Mouse (Mus musculus): Measurements from ENCODE around the gene Card14. TPM values are rescaled to one million over a fixed set of nuclear protein-coding genes. Genes with fewer than 3 reads are reported as not detected.

Gene Card14
- total and polyA plus RNA-seq, 3 experiments, result 0.16 to 1.1 TPM; not detected in 1

DNA sequence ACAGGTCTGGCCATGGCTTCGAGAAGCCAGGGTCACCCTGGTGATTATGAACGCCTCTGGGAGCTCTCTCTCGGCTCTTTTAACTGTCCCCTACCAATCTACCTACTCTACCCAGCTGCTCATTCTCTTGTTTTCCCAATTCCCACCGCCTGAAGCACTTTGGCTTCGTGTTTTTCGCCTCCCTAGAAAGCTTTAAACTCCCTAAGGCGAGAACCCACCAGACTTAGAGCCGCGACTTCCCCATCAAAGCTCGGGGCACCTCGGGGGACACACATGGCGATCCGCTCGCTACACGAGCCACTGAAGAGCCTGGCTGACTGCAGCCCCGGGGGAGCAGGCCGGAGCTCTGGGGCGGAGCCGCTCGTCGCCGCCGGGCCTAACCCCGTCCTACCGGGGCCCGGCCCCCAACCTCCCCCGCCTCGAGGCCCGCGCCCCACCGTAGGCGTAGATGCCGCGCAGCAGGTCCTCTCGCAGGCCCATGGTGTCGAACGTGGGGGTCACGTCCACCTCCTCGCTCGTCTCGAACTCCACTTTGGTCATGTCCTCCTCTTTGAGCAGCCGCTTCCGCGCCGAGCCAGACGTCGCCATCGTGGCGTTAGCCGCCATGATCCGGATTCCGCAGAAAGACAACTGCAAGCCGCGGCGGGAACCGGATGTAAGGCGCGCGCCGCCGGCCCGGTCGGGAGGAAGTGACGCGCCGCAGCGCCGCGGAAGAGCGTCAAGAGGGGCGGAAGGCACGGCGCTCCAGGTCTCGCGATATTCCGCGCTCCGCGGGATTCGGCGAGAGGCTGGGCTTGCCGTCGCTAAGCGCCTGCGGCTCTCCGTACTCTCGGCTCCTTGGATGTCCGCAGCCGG lies 8.0 kb upstream of the Card14 start, which contains the start of gene Eif4a3 (continued):
- TF ChIP-seq EP300 (IDR thresholded peaks at IDR 0.05; ENCODE audit: low read length) (no peak), CHD1 (IDR thresholded peaks at IDR 0.05; ENCODE audit: low read depth, low read length) (no peak), ZKSCAN1 (IDR thresholded peaks at IDR 0.05; ENCODE audit: borderline replicate concordance, low read depth, low read length) (no peak), ZMIZ1 (IDR thresholded peaks at IDR 0.05; ENCODE audit: low read depth, low read length) (peak; percentile 84), CTCF (conservative IDR thresholded peaks at IDR 0.05 in 1 of 2, IDR thresholded peaks at IDR 0.05 in 1 of 2; ENCODE audit: low read depth in 2 of 2, low read length in 2 of 2) (no peak), NRF1 (IDR thresholded peaks at IDR 0.05; ENCODE audit: low read depth, low read length) (peak; percentile 66), POLR2AphosphoS2 (IDR thresholded peaks at IDR 0.05; ENCODE audit: low read depth, low read length) (peak; percentile 89; the same call in 1 of the 2 replicates), ETS1 (conservative IDR thresholded peaks at IDR 0.05; ENCODE audit: low read depth, low read length) (no peak), UBTF (IDR thresholded peaks at IDR 0.05; ENCODE audit: low read depth, low read length) (no peak; the same call in 1 of the 2 replicates), MEF2A (IDR thresholded peaks at IDR 0.05; ENCODE audit: borderline replicate concordance, low read depth, low read length) (peak; percentile 44; the same call in 1 of the 2 replicates), SMC3 (IDR thresholded peaks at IDR 0.05; ENCODE audit: low read depth, low read length) (no peak), MAFK (IDR thresholded peaks at IDR 0.05; ENCODE audit: insufficient replicate concordance, low read length) (no peak), PAX5 (IDR thresholded peaks at IDR 0.05; ENCODE audit: low read length) (no peak), HCFC1 (IDR thresholded peaks at IDR 0.05; ENCODE audit: low read depth, low read length) (peak; percentile 95), IRF4 (IDR thresholded peaks at IDR 0.05; ENCODE audit: low read depth, low read length) (0 out of 2 replicates have a peak, but pooled peaks have one; percentile 64), TBP (conservative IDR thresholded peaks at IDR 0.05; ENCODE audit: low read depth, low read length) (peak; percentile 61; the same call in 1 of the 2 replicates), ELF1 (IDR thresholded peaks at IDR 0.05; ENCODE audit: low read depth, low read length) (peak; percentile 98), RAD21 (IDR thresholded peaks at IDR 0.05; ENCODE audit: low read depth, low read length) (no peak), MXI1 (IDR thresholded peaks at IDR 0.05; ENCODE audit: low read depth, low read length) (no peak)

DNA sequence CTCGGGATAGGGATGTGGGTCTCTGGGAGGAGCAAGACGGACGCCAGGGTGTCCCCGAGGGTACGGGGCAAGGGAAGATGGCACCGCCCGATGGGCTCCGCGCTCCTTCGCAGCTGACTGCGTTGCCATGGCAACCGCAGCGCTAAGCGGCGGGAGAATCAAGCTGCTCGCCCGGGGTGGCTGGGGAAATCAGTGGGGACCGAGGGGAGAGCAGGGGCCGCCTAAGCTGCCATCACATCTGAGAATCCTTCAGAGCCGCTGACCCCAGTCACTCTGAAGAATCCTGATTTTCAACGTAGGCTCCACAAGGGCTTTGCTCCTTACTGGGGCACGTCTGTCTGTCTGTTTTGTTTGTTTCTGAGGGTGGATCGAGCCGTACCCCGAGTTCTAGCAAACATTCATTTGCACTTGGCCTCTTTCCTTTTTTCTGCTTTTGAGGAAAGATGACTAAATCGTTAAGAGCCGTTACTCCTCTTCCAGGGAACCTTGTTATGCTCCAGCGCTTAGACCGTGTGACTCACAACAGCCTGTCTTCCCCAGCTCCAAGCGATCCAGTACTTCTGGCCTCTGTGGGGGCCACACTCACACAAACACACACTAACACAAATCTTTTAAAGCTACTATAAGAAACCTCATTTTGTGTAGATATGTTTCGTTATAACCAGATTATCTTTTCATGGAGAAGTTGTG lies 7.2 kb upstream of the Card14 start:
- Histone ChIP-seq H3K36me3 (replicated peaks in 1 of 2; ENCODE audit: control insufficient read depth in 1 of 2, insufficient read depth in 1 of 2, low read length in 1 of 2) (peaks cover 27 to 29% of the 10 kb centered on the region in 2 experiments), H3K79me2 (replicated peaks; ENCODE audit: control insufficient read depth, extremely low read depth, insufficient read depth, poor library complexity, severe bottlenecking) (peaks cover 36% of the 10 kb centered on the region), H3K4me2 (ENCODE audit: insufficient read depth, low read depth, poor library complexity, severe bottlenecking) (peak overlapping the region; percentile 63), H3K9me3 (replicated peaks; ENCODE audit: low read length) (no peaks in the 10 kb centered on the region), H3K4me1 (ENCODE audit: control insufficient read depth in 1 of 2, insufficient read depth in 2 of 2) (peaks cover 11 to 21% of the 10 kb centered on the region in 2 experiments), H3K9ac (ENCODE audit: insufficient read depth, low read depth) (peak overlapping the region; percentile 70), H3K27me3 (replicated peaks) (peaks cover 48% of the 10 kb centered on the region), H3K4me3 (replicated peaks in 1 of 3; ENCODE audit: low read depth in 2 of 3, low read length in 2 of 3, poor library complexity in 1 of 3) (peak overlapping the region; percentile 79 to 86 (median 80)), H3K27ac (ENCODE audit: insufficient read depth, low read depth) (no peak overlapping the region)
- in situ Hi-C loops (cut with MboI; ENCODE audit: low pct_ligation_motif_present, low pct_unique_long_range_greater_than_20kb, low sequenced_read_pairs) (no loop called here), dilution Hi-C loops (cut with MboI; ENCODE audit: extremely low pct_ligation_motif_present, extremely low pct_unique_long_range_greater_than_20kb, low sequenced_read_pairs) (no loop called here)
- peak; percentile 96 for TF ChIP-seq MXI1 (IDR thresholded peaks at IDR 0.05; ENCODE audit: low read depth, low read length)
- no peak for TF ChIP-seq USF2 (conservative IDR thresholded peaks at IDR 0.05; ENCODE audit: low read depth, low read length)
- TF ChIP-seq PAX5 (IDR thresholded peaks at IDR 0.05; ENCODE audit: low read length), result no peak
- TF ChIP-seq IRF4 (IDR thresholded peaks at IDR 0.05; ENCODE audit: low read depth, low read length), result no peak
- TF ChIP-seq UBTF (IDR thresholded peaks at IDR 0.05; ENCODE audit: low read depth, low read length), result no peak
- no peak for TF ChIP-seq JUND (conservative IDR thresholded peaks at IDR 0.05; ENCODE audit: low read depth, low read length)
- TF ChIP-seq SIN3A (IDR thresholded peaks at IDR 0.05; ENCODE audit: low read length), result peak; percentile 99
- DNase-seq (ENCODE audit: extremely low read depth), result peak; percentile 38

Data from CH12.LX (cell line).